Mouse (Mus musculus) heart, postnatal 4 days (tissue): ENCODE results near the gene Tmem106a. TPM values are rescaled to one million over a fixed set of nuclear protein-coding genes. Genes with fewer than 3 reads are reported as not detected.
A peak's percentile ranks its signal among the peaks of the same experiment; 100 is the strongest.
"Not testable (repeated sequence)": the region's sequence is repeated elsewhere in the genome, so short reads cannot be mapped to it uniquely, and the experiment has no call there.

Experiments used
- DNase-seq: peaks from one replicate; pipeline ENCODE4 v3.0.0; 2021
- total RNA-seq, 2 experiments: library from RNA; stranded (reverse); gene quantifications; 2 replicates each; pipeline ENCODE4 v1.2.3; 2021

Gene Tmem106a
- total RNA-seq: 1 to 10 TPM; 7.9 TPM

DNA sequence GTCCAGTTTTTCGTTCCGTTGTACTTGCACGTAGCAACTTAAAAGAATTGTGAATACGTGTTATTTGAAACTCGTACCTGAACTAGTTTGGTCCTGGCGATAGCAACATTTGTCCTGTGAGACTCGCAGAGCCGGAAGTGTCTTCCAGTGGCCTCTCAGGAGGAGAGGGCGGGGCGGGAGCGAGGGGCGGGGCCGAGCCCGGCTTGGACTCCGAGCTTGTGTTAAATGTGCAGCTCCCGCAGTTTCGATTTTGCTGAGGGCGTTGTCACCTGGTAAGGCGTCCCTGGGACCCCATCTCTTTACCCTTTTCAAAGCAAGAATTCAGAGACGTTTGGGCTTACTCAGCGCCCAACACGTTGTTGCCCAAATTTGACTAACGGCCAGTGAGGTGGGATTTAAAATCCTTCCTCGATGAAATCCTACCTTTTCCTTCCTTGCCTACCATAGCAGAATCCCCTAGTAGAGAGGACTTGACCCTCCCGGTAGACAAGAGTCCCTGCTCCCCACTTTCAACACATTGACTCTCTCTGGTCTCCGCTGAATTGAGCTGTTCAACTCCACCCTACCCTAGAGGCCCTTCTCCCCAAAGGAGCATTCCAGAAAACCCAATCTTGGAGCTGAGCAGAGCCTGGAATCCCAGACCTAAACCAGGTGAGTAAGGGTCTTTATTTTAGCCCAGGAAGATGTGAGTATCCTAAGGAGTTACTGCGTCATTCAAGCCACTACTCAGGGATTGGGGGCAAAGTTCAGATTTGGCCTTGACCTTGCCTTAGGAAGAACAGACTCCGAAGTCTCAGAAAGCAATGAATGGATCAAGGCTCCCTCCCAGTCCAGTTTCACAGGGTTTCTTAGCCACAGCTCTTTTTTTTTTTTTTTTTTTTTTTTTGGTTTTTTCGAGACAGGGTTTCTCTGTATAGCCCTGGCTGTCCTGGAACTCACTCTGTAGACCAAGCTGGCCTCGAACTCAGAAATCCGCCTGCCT is at the start of gene Tmem106a:
Gene Tmem106a (plus strand): TSS at position 189 of the 982 bp plus-strand sequence.
- DNase-seq: peak; percentile 73

DNA sequence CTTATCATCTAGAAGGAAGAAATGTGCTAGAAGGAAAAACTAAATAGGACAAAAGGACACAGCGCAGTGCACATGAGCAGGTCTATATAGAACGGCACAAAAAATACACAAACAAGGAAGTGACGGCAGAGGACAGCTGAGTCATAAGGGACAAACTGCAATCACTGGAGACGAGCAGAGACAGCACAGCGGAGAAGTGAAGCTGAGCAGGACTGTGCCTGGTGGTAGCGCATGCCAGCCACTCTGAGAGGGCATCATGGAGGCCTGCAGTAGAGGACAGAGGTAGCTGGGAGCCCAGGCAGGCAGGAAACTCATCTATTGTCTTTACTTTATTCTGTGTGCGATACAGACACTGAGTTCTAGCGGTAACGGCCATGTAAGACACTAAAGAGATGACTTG is 38.5 kb upstream of the Tmem106a start:
- DNase-seq: no peak

DNA sequence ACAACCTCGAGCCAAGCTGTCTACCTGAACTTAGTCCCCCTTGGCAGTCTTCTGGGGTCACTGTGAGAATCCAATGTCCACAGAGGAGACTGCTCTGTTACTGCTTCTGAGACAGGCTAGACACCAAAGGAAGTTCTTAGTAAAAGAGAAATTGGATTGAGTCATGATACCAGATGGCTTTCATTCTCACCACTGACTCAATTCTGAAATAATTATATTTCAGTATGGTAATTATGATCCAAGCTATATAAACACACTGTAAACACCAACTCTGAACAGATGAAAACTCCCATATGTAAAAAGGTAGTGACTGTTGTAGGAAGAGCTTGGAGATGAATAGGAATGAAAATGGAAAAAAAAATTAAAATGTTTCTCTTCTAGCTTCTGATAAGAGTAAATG is 37.9 kb upstream of the Tmem106a start:
- DNase-seq: no peak

DNA sequence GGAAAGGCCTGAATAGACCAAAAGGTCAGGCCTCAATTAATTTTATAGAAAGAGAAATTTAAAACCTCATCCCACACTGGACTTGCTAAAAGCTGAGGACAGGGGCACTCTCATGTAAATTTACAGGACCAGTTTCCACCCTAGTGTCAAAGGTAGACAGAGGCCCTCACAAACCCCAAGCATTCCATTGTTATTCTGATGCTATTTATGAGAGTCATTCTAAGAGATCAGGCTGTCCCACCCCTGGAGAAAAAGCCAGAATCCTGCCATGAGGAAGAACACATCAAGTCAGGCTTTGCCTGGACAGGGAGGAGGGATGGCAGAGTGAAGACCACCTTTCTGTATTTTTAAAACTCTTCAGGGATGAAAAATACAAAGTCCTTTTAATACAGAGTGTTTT is 33.5 kb upstream of the Tmem106a start:
- no peak for DNase-seq

DNA sequence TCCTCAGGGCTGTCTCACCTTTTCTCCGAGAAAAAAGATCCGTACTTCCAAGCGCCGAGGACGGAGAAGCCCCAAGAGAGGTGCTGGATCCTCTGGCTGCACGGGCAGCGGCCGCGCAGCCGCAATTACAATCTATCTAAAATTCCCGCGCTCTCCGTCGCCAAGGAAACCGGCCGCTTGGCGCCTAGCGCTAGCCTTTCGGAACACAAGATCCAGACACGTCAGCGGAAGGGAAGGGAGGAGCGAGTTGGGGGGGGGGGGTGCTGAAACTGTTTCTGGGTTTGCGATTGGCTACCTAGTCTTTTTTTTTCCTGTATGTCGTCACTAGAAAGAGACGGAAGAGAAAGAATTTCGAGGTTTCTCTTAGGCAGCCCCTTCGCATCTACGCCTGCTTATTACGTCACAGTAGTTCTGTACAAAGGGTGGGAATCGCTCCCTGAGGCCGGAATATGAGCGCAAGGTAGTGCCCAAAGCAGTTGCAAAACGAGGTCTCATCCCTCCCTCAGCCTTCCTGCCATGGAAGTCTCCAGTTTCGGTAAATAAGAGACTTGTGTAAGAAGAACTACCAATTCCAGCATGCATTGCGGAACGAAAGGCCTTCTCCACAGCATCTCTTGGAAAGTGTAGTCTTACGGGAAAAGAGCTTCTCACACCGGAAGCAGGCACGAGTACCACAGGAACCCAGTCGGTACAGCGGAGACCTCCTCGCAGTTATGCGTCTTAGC is 30.1 kb upstream of the Tmem106a start, which contains the start of the genes Brca1 and Nbr1:
Gene Brca1 (minus strand): TSS at position 205 of the 725 bp plus-strand sequence.
Gene Nbr1 (plus strand): TSS at position 399 of the 725 bp plus-strand sequence.
- peak; percentile 94 for DNase-seq

DNA sequence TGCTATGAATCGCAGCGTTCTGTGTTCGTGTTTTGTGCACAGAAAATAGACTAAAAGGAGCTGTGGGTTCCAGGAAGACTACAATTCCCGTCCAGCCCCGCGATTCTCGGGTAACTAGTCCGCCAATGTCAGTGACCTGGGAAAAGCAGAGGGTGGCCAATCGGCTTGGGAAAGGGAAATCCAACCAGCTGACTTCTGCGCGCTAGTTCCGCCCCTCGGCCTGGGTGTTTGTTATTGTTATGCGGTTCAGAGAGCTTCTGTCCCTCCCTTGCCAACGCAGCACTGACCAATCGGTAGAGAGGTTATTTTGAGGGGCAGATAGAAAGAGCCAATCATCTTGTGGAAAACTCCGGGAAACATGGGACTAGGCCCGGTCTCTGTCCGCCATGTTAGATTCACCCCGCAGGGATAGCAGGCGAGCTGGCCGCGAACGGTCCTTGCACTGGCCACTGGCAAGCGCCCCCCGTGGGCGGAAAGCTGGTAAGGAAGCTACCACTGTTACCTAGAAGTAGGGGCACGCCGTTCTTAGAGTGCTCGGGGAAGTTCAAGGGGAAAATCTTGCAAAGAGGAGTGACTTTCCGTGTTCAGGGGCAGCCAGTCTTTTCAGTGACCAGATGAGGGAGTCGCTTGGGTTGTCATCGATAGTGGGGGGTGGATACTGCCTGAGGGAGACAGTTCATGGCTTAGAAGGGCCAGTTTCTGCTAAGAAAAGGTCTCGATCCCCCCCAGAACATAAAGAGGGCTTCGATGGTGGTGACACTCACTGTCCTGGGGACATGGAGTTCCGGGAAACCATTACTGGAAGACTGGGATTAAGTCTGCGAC is 29.4 kb upstream of the Tmem106a start:
- peak; percentile 96 for DNase-seq

DNA sequence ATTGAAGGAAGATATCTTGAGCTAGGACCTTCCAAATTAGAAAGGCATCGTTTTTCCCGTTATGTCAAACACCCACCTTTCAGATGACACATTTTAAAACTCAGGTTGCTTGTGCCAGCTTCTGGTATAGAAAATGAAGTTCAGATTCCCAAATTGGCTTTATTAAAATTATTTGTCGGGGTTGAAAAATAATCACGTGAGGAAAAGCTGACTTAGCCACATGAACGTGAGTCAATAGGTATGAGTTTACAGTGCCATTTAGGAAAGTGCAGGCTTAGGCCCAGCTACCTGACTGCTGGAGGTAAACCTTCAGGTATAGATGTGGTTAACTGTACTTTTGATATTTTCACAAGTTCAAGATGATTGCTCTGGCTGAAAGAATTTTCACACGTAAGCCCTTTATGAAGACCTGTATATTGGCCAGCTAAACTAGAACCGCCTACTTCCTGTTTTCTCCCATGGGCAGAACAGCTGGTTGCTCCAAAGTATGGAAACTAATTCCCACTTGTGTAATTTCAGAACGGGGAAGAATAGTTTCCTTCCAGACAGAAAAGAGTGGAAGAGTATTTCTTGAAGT is 28.6 kb upstream of the Tmem106a start:
- no peak for DNase-seq

DNA sequence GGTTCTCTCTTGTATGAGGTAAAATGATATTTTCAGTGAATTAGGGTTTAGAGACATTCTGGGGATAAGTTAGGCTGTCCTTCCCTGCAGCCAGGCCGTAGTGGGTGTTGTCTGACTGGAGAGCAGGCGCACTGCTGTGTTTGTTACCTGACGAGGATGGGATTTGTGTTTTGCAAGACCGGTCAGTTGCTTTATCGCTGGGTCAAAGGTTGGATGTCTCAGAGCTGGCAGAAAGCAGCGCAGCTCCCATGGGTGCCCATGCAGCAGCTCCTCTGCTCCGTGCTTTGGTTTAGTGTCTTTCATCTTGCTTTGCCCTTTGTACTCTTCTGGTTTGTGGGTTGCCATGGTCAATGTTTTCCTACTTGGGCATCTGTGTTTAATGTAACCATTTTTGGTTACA is 25.5 kb upstream of the Tmem106a start:
- DNase-seq: no peak

DNA sequence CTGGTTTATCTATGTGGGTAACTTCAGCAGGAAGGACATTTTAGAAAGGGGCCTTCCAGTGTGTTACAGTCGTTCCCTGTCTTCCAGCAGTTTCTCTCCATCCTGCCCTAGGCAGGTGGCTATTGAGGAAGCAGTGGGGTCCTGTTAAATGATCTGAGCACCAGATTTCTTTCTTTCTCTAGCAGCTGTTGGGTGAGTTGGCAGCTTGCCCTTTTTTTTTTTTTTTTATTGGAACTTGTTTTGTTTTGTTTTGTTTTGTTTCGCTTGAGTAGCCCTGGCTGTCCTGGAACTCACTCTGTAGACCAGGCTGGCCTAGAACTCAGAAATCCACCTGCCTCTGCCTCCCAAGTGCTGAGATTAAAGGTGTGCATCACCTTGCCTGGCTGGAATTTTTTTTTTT is 25.1 kb upstream of the Tmem106a start:
- DNase-seq: no peak

DNA sequence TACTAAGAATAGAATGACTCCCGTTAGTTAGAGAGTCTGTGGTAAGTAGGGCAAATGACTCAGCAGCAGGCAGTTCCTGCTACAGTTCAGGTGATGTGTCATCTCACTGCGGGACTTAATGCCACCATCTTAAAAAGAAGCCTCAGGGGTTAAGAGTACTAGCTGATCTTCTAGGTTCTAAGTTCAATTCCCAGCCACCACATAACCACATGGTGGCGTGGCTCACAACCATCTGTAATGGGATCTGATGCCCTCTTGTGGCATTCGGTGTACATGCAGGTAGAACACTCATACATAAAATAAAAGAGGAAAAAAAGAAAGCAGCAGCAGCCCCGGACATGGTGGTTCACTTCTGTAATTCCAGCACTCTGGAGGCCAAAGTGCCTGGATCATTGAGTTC is 19.7 kb upstream of the Tmem106a start:
- peak; percentile 46 for DNase-seq

DNA sequence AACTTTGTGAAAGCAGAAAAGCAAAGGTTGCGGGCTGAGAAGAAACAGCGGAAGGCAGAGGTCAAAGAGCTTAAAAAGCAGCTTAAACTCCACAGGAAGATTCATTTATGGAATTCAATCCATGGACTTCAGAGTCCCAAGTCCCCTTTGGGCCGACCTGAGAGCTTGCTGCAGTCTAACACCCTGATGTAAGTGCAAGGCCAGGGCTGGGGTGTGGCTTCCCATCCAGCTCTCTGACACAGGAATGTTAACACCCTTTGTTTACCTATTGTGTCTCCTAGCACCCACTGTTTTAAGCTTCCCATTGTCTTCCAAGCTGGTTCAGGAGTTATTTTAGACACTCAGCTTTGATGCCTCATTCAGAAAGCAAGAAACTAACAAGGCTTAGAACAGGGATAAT is 13.6 kb upstream of the Tmem106a start:
- DNase-seq: no peak

DNA sequence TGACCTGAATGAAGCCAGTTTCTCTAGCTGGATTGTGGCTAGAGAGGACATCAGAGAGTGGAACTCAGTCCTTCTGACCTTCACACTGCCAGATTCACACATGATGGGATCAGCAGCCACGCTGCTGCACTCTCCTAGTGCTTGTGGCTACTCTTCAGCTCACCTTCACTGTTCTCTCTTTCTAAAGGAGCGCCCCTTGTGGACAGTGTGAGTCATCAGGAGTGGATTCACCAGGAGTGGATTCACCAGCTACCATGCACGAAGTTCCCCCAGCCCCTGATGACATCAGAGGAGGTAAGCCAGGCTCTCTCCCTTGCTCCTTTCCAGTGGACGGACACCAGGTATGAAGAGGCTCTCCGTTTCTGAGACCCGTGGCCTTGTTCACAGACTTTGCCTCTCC is 5.9 kb upstream of the Tmem106a start:
- DNase-seq: no peak

DNA sequence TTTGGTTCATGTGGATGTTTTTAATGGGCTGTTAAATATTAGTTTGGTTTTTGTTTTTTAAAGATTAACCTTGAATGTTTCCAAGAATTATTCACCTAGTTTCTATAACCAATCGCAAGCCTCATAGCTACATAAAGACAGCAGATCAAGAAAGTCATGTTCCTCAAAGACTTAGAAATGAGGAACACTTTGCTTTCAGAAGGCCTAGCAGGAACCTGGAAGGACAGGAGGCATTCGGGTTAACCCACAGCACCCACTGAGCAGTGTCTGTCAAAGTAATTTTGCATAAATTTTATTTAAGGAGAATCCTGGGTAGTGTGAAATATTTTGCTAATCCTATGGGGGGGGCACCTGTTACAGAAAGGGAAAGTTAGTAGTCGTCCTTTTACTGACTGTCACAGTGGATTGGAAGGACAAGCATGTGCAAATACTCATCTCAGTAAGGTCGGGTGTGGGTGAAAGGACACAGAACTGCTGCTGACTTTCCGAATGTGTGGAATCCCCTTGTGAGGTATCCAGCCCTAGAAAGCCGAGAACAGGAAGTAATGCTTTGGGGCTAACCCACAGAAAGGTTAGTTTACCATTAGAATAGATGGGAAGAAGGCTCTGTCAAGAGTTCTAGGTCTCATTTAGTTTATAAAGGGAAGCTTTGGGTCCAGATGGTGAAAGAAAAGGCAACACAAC is 819 bp upstream of the Tmem106a start:
- no peak for DNase-seq

DNA sequence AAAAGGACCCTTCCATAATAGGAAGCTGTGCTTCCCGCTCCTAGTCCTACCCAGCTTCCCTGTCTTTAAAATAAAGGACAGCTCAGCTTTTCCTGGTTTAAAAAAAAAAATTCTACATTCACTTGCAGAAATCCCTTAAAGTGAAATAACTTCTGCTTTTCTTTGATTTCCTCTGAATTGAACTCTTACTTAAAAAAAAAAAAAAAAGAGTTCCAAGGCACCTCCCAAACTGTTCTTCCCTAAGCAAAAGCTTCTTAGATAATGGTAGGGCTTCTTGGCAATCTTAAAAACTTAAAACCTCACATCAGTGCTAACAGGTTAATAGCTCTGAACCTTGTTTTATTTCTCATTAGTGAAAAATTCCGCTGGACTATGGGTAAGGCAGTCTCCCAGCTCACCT is 1.2 kb downstream of the Tmem106a start:
- DNase-seq: no peak

DNA sequence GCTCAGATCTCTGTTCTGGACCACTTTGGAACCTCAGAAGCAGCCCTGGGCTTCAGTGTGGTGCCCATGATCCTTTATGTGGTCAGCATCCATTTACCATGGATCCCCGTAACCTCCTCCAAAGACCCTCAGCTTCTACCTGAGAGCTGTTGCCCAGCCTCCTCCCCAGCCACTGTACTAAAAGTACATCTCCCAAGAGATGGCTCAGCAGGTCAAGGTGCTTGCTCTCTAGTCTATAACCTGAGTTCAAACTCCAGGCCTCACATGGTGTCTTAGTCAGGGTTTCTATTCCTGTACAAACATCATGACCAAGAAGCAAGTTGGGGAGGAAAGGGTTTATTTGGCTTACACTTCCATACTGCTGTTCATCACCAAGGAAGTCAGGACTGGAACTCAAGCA is 3.0 kb downstream of the Tmem106a start:
- not testable (repeated sequence) for DNase-seq

DNA sequence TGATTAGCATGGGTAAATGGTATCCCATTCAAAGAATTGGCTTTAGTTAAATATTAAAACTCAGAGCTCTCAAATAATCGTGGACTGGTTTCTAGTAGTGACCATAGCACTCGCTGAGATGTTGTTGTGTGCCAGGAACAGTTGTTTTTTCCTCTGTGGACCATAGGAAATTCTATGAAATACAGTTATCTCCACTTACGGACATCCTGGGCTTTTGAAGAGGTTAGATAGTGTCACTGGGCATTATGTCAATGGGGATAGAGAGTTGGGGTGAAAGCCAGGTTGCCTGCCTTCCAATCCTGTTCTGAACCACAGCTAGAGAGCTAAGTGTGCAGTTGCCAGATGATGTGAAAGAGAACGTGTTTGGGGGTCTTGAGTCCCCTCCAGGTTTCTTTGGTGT is 3.8 kb downstream of the Tmem106a start:
- no peak for DNase-seq

DNA sequence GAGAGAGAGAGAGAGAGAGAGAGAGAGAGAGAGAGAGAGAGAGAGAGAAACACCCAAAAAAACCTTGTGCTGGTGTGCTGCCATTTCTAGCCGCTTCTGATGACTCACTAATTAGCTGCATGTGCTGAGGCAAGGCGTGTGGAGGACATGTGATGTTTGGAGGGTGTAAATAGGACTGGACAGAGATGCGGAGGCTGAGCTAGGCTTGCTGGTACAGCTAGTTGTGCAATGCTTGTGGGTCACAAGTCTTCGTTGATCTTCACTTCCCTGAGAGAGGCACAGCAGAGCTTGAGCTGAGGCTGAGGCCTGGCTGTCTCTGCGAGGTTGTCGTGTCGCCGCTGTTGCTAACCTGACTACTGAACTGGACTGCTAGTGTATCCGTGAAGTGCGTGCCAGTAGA is 5.6 kb downstream of the Tmem106a start:
- no peak for DNase-seq

DNA sequence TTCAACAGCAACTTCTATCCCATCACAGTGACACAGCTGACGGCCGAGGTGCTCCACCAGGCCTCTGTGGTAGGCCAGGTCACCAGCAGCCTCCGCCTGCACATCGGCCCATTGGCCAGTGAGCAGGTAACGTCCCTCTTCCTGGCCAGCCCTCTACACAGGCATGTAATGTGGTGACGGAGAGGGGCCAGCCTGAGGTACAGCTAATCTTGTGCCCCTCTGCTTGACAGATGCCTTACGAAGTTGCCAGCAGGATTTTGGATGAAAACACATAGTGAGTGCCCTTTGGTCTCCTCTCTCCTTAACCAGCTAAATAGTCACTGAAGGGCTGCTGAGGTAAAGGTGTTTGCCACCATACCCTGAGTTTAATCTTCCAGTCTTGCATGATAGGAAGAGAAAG is 6.8 kb downstream of the Tmem106a start:
- DNase-seq: no peak

DNA sequence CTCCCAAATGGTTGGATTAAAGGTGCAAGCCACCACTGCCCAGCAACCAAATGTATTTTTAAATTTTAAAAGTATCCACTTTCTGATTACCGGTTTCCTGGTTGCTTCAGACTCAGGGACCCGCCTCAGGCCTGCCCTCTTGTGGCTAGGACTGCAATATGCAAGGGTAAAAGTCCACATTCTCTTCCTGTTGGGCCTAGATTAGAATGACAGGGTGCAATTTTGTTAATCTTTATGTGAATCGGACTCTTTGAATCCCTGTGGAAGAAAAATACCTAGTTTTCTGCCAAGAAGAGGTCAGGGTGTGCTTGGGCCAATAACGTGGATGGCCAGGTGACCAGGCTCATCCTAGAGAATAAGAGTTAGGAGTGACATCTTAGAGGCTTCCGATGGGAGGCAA is 7.4 kb downstream of the Tmem106a start:
- peak; percentile 65 for DNase-seq

DNA sequence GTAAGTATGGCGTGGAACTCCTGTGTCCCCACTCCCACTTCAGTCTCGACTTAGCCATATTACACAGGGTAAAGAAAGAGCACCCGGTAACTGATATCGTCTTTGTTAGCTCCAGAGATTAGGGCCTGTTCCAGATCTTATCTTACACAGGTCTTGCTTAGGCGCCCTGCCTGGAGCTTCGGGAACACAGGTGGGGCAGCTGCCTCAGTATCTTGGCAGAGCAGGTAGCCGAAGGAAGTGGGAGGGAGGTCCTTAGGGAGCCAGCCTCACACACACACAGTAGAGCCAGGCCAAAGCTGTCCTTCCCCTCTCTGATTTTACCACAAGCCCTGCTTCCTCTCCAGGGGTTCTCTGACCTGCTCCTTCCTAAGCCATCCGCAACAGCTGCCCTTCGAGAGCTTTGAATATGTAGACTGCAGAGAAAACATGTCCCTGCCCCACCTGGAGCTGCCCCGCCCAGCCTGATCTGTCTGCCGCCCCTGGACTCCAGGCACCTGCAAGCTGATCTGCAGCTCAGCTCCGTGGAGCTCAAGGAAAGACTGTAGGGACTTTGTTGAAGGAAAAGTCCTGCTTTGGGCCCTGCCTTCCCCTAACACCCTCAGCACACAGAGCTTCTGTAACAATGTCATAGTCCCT is 8.1 kb downstream of the Tmem106a start:
- DNase-seq: no peak

DNA sequence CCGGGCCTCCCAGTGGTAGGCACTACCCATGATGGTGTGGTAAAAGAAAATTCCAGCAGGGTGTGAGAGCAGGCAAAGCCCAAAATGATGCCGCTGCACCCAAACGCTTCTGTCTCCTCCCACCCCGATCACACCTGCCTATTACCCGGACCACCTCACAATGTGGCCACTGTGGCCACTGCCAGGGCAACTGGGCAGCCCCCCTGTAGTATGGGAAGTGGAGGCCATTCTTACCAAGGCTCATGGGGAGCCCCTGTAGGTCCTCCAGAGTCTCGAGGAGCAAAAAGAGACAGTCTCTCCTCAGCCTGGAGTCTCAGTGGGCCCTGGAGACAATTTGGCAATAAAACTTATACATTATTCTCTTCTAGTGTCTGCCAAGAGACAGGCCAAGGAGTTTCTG is 17.1 kb downstream of the Tmem106a start, which contains the start of gene Gm11634:
Gene Gm11634 (minus strand): TSS at position 101 of the 400 bp plus-strand sequence.
- DNase-seq: no peak
